Mouse (Mus musculus) lung, postnatal 4 days (tissue): Measurements from ENCODE around the gene Lfng.
A peak's percentile ranks its signal among the peaks of the same experiment; 100 is the strongest.

Experiments
- DNase-seq, 2 experiments: peaks; one replicate each; pipeline ENCODE4 v3.0.0; 2021

The Lfng gene

DNA sequence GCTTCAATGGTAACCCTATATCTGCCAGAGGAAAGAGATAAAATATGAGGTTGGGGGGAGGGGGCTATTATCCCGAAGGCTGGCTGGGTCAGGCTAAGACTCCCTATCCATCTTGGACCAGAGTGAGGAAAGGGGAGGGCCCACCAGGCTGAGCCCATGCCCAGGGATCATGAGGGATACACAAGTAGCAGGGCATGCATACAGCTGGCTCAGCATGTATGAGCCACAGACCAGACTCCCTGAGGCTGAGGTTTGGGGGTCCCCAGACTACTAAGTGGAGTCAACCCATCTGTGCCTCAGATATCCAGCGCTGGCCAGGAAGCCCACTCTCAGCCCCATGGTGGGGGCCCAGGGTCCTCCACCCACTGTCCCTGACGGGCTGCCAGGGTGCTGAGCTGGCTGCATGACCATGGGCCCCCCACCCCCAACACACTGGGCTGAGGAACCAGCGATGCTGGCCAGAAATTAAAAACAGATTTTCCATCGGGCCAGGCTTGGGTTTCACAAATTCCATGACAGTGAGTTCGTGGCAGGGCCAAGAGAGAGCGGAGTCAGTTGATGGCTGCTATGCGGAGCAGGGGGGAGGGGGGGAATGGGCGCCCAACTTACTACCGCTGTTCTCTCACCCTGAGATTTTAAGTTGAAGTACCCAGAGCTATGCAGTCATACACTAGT is 34.3 kb downstream of the Lfng start:
- DNase-seq, result peak; percentile 50 to 74

DNA sequence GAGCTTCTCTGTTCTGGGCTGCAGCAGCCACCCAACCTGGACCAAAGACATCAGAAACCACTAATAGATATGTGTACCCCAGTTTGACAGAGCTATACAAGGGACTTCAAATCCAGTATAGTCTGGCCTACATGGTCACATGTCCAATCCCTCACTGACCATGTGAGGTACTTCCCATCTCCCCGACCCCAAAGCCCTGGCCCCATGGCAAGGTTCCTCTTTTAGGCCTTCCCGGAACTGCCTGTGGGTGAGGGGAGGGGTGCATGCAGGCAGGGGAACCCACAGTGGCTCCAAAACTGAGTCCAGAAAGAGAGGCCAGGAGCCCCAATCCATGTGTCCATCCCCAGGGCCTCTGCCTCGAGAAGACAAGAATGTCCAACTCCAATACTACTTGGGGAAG is 35.0 kb downstream of the Lfng start:
- DNase-seq, result peak; percentile 73 to 74

DNA sequence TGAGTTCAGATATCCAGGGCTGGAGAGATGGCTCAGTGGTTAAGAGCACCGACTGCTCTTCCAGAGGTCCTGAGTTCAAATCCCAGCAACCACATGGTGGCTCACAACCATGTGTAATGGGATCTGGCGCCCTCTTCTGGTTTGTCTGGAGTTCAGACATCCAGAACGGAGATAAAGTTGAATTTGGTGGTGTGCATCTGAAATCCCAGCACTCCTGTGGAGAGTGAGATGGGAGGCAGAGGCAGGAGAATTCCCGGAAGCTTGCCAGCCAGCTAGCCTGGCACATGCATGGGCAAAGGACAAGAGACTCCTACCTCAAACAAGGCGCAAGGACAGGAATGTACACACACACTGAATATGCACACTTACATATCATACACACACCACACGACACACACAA is 37.1 kb downstream of the Lfng start:
- no peak for DNase-seq

DNA sequence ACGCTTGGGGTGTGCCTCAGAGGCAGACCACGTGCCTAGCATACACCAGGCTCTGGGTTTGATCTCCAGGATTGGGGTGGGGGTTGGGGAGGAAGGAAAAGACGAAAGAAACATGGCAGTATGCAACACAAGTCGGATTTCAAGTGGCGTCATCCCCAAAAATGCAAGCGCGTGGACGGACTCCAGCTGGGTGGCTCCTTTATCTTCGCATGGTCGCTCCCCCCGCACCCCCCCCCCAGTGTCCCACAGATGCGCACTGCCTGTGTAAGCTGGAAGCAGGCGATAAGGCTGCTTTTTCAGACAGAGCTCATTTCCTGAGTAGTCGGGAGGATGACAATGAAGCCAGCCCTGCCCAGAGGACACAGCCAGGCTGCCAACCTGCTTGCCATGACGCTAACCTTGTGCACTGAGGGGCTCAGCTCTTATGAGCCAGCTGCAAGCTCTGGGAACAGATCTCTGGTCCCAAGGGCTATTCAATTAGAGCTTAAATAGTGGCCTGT is 37.6 kb downstream of the Lfng start:
- peak; percentile 76 to 85 for DNase-seq

DNA sequence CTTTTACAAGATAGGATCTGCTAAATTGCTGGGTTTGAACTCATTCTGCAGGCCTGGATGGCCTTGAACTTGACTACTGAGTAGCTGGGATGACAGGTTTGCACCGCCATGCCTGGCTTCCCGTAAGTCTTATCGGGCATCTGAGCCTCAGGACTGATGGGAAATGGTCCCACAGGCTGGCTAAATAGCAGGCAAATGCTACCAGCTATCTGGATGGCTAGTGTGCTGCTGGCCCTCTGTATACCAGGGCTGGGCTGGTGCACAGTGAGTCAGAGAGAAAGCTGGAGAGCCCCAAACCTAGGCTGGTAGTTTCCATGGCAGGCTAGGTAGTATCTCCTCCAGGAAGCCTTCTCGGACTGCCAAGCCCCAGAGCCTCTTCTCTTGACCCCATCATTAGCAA is 38.3 kb downstream of the Lfng start:
- DNase-seq, result no peak

DNA sequence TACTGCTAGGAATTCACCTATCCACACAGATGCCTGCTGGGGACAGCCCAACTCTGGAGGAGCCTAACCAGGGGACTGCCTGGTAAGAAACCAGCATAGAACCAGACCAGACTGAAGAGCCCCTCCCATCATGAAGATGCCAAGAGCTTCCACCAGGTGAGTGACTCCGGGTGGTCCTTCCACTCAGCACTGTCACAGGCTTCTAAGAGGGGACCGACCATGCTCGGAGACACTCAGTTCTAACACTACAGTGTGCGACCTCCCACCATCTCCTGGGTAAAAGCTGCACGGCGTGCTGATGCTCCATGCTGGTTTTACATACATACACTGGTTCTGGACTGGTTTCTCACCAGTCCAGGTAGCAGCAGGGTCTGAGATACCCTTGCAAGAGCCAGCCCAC is 39.1 kb downstream of the Lfng start:
- DNase-seq, result no peak

DNA sequence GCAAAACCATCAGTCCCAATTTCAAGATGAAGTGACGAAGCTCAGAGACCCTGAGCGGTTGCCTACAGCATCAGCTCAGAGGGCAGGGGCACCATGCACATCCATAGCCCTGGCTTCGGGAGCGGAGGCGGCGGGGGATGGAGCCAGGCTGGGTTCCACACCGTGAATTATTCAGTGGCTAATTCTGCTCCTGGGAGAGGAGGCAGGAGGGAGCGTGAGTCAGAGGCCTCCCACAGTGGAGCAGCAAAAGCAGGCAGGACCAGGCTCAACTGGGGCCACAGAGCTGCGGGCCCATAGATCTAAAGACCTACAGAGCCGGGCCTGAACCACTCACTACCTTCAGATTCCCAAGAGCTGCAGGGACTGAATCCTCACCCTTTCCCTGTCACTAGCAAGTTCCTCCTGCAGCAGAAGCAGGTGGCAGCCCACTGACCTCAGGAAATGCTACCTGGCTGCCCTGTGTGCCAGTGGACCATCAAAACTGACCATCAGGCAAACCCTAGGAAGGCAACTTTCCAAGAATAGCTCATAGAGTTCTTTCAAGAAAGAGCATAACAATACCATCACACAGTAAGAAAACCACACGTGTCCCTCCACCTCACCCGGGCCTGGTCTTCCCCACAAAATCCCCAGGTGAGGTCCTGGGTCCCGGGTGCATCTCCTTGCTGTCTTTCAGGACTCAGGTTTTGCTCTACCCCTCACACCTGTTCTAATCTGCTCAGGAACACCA is 40.1 kb downstream of the Lfng start:
- DNase-seq, result no peak

DNA sequence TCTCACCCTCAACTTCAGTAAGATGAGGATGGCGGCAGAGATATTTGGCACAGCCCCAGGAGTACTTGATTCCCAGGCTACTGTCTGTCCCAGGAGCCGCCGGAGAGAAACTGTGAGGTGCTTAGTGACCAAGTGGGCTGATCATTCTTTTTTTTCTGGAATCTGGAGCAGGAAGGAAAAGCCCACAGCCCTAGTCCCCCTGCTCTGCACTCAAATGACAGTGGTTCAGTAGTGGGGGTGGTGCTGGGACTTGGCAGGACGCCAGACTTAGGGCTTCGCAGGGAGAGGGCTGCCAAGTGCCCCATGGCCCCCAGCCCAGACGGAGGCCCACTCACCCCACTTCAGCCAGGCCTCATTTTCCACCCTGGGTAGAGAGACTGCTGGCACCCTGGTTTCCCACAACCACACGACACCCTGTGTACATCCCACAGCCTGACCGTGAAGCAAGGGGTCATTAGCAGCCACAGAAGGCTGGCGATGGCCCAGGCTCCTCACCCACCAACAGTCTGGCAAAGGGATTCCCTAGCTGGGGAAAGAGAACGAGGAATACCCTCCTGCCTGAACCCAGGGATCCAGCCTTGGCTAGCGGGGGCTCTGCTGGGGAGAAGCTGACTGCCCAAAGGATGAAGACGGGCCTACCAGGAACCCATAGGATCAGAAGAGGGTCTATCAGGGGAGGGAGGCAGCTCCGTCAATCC is 40.9 kb downstream of the Lfng start:
- DNase-seq, result peak; percentile 76 to 83

DNA sequence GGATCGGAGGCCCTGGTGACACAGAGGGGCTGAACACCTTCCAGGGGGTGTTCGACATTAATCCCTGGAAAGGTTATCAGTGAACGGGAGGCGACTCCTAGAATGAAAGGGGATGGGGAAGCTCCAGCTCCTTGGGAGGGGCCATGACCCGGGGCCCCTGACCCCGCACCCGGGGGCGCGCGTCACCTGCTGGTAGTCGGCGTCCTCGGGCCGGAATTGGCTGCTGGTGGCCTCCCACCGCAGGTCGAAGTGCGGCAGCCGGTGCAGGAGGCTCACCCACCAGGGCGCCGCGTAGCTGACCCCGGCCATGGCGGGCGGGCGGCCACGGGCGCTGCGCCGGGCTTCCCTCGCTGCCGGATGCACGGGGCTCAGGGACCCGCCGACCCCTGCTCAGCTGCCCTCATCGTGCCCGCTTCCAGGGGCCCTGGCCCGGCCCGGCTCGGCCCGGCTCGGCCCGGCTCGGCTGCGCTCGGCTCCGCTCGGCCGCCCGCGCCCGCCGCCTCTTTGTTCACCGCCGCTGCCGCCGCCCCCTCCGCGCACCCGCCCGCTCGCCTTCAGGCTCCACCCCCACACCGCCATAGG is 41.5 kb downstream of the Lfng start, which contains the start of gene Ttyh3:
Ttyh3 (minus strand) TSS at position 513 of the 582 bp plus-strand sequence.
- DNase-seq, result no peak

DNA sequence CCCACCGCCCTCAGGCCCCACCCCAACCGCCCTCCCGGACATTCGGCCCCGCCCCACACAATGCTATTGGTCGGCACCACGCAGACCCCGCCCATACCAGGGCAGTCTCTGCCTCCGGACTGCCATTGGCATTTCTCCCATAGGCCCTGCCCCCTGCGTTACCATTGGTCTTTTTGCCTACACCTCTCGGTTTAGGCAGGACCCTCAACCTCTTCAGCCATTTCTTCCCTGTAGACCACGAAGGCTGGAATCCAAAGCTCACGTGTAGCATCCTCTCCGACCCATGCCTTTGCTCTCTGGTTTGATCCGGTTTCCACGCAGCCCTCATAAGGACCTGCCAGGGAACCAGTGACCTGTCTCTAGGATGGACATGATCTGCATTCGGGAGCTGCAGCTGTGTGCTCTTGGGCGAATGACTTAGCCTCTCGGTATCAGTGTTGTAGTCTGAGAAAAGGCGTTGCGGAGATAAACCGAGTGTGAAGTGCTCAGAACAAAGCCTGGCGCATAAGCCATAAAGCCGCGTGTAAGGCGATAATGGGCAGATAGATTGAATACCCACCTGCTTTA is 42.1 kb downstream of the Lfng start:
- peak; percentile 98 to 99 for DNase-seq

DNA sequence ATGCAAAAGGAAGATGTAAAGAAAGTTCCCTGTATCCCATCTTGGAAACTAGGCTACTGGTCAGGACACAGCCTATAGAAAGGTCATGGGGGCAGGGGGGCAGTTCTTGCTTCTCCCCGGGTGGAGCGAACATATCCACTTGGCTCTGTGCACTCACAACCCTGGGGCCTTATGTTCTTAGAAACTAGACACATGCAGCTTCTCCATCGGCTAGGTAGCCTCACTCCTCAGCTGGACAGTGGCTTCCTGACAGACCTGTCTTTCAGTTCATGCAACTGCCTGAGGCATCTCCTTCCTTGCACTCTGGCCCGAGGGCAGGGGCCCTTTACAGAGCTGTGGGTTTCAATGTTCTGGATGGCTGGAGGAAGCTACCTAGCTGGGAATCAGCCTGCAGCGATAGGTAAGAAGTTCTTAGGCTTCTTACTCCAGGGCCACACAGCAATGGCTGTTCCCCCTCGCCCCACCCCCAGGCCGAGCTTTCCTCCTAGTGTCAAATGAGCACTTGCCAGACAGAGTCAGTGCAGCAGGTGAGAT is 42.8 kb downstream of the Lfng start:
- DNase-seq, result no peak

DNA sequence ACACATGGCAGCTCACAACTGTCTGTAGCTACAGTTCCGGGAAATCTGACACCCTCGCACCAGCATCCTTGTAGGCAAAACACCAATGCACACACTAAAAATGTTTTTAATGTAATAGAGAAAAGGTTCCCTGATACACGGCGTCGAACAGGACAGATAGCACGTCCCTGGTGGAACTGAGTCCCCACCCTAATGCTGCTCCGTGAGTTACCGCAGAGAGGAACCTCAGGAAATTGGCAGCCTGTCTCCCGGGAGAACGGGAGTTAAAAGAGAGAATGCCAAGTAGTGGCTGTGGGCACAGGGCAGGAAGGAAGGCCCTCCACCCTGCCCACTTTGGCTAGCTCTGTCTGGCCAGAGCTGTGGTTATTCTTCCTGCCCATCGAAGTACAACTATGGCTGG is 44.1 kb downstream of the Lfng start:
- peak in 1 of 2 experiments; percentile 59 for DNase-seq

DNA sequence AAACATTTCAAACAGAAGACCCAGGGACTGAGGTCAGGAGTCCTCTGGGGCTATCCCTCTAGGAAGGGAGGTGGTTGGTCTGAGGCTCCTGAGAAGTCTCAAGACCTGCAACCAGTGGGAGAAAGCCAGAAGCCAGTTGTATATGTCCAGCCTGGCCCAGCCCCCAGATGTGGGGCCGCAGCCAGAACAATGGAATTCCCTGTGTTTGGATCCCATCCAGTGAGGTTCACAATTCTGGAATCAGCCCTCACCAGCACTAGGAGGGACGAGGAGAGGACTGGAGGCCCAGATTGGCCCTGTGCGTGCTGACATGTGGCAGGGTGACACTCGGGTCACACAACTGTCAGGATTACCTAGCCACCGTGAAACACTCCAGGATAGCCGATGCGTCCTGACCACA is 45.5 kb downstream of the Lfng start:
- DNase-seq, result peak; percentile 67 to 79

DNA sequence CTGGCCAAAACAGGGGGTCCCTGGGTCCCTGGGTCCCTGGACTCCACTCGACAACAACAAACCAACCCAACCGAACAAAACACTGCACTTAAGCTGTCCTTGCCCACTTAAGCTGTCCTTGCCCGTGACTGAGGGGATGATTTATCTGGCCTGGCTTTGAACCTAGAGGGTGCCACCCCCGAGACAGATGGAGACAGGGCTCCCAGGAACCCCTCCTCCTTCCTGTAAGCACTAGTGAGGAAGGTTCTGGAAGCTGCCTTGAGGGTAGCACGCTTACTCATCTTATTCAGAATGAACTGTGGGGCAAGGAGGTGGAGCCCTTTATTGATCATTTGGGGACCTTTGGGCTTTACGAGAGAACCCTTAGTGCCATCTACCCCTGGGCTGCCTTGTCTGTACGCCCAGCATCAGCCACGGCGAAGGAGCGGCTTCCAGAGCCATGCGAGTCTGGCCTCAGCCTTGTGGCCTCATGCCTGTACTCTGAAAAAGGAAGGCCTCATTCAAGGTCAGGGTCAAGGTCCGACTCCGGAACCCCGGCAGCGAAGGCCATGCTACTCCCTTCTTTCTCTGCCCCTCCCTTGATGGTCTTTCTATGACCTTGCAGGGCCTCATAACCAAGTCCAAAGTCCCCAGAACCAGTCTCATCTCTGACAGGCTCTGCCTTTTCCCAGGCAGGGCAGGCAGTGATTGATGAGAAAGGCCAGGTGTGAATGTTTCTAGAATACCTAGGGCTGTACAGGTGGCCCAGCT is 47.2 kb downstream of the Lfng start:
- no peak for DNase-seq

DNA sequence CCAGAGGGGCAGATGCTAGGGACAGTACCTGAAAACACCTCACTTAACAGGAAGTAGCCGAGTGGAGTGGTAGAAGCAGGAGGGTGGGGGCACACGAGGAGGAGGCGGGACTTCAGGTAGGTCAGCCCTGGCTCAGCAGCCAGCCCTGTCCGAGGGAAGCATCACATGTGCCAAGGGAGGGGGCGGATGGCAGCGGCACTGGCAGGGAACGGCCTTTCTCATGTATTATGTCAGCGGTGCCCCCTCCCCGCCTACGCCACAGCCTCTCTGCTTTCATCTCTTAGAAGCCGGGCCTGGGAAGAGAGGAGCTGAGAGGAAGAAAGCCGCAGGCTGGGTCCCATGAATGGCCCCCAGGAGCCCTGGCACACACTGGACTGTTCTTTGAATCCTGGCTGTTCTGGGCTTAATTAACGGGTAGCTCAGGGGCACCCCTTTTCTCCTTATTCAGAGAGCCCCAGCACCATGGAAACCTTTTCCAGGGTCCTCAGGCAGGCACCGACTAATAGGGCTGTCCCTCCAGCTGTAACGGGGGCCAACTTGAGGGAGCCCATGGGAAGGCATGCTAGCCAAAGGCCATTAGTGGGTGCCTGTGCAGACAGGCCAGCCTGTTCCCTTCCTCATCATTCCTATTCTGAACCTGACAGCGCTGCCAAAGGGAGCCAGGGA is 52.6 kb downstream of the Lfng start:
- DNase-seq, result no peak

DNA sequence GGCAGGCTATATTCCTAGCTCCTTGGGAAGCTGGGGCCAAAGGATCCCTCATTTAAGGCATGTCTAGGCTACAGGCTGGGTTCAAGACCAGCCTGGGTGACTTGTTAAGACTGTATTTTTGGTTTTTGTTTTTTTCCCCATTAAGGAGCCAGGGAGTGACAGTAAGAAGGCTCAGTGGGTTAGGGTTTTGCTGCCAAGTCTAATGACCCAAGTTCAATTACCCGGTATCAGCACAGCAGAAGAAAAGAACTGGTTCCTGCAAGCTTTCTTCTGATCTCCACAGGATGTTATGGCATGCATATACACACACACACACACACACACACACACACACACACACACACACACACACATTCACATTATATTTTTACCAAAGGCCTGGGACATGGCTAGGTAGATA is 53.3 kb downstream of the Lfng start:
- no peak for DNase-seq

DNA sequence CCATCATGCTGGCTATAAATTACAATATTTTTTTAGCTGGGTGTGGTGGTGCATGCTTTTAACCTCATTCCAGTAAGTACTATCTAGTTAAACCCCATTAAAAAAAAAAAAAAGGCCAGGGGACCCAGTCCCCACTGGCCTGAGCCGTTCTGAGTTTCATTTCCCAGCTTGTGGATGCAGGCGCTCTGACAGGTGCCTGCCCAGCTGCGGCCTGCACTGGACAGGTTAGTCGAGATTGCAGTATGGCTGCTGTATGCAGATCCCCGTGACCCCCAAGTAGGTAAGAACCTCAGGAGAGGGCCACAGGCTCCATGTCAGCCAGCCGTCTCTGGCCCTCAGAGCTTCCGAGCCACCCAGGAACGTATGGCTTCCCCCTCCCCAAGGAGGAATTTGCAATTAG is 54.3 kb downstream of the Lfng start:
- DNase-seq, result no peak

DNA sequence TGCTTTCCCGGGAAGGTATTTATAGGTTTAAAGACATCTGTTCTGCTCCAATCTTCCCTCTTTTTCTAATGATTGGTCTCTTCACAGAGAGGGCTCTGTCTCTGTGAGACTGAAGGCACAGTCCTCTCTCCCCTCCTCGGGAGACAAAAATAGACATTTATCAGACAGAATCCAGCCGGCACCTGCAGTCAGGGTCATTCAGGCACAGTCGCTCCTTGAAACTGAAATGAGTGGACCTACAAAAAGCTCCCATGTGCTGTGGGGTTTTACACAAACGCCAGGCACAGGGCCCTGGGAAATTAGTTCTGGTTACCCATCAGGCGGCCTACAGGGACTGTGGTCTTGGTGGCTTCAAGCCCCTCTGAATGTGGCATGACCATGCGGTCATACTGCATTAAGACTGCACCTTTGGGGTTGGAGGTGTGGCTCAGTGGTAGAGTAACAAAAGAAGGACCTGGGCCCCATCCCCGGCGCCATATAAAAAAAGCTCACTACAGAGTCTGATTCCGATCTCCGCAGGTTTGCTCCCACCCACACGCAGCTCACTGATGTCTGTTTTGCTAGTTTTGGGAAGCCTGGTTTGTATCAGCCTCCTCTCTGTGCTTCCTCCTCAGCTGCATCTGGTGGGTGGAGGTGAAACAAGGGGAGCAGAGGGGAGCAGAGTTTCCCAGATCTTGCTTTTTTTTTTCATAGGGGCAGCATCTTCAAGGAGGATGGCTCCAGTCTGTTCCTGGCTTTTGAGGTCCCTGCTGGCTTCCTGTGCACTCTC is 54.9 kb downstream of the Lfng start:
- no peak for DNase-seq

DNA sequence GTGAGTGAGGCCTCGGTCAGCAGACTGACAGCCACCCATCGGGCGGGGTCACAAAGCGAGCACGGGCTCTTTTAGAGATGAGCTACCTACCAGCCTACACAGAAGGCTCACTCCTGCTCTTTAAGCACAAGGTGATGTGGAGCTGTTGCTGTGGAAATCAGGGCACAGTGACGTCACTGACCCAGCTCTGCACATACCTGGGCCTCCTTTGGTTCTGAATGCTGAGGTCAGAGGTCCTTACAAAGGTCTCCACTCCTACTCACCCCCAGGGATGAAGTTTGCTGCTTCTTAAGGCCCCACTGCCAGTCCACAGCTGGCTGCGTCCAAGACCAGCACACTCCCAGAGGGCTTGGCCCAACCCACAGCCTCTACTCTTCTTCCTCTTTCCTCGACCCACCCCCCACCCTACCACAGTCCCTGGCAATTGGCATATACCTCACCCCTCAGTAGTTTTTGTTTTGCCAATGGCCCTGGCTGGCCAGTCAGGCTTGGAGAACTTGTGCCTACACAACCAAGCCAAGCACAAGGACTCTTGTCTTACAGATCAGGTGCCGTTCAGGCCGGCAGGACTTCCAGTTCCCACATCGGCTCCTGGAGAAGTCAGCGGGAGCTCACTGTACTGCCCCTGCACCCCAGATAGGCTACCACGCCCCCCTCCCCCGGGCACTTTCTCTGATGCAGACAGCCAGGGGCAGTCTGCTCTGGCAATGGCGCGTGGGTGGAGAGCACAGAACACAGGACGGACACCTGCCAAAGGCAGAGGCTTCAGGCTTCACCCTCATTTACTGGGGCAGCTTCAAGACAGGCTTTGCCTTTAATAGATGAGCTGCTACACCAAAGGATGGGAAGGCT is 55.8 kb downstream of the Lfng start:
- DNase-seq, result no peak
